Mouse (Mus musculus): ENCODE data around the gene Ankrd40.

Gene Ankrd40

DNA sequence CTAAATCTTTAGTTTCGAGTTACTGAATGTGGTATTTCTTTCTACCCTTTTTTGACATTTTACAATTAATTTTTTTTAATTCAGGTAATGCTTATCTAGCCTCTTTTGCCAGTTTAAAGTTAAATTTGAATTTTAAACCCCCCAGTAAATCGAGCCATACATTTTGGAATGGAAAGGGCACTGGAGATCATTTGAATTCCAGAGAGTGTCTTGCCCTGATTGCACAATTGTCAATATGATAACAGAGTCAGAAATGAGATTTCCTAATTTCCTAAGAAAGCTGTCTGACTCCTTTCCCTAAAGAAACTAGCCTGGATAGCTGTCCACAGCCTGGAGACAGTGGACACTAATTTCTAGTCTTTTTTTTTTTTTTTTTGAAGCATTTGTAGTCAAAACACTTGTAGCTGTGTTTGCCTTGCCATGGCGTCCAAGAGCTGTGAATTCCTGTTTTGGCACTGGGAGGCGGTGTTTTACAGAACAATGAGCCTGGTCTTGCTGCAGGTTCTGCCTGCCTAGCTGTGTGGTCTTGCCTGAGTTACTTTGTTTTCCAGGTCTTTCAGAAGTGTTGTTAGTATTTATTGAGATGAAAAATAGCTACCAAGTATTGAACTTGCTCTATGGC is 1.6 kb downstream of the Ankrd40 start:
- Histone ChIP-seq H3K27me3 (ENCODE audit: insufficient read depth, low read length) (no peaks in the 10 kb centered on the region), H3K36me3 (ENCODE audit: insufficient read depth, low read length) (peaks cover 11% of the 10 kb centered on the region), H3K4me3 (replicated peaks; ENCODE audit: low read length) (peak overlapping the region; percentile 88), H3K9me3 (ENCODE audit: low read length) (no peaks in the 10 kb centered on the region), H3K4me1 (replicated peaks; ENCODE audit: low read depth, low read length) (peaks cover 36% of the 10 kb centered on the region)
- TF ChIP-seq POU5F1 (IDR thresholded peaks at IDR 0.05; ENCODE audit: borderline replicate concordance, low read length): no peak
- peak; percentile 13; the same call in 1 of the 2 replicates for TF ChIP-seq CTCF (conservative IDR thresholded peaks at IDR 0.05; ENCODE audit: low read length)
- TF ChIP-seq NANOG (IDR thresholded peaks at IDR 0.05; ENCODE audit: borderline replicate concordance, low read length): no peak

- H3K36me3 ChIP-seq (ENCODE audit: insufficient read depth, low read length): peaks cover 18% of the 10 kb centered on the region
- H3K9me3 ChIP-seq (ENCODE audit: low read length): no peaks in the 10 kb centered on the region
- peaks cover 38% of the 10 kb centered on the region for H3K4me1 ChIP-seq (replicated peaks; ENCODE audit: low read depth, low read length)
- H3K27me3 ChIP-seq (ENCODE audit: insufficient read depth, low read length): no peaks in the 10 kb centered on the region
- no peak for TF ChIP-seq POU5F1 (IDR thresholded peaks at IDR 0.05; ENCODE audit: borderline replicate concordance, low read length)
- TF ChIP-seq NANOG (IDR thresholded peaks at IDR 0.05; ENCODE audit: borderline replicate concordance, low read length): no peak
- TF ChIP-seq CTCF (conservative IDR thresholded peaks at IDR 0.05; ENCODE audit: low read length): no peak
- H3K4me3 ChIP-seq (replicated peaks; ENCODE audit: low read length): no peak overlapping the region
Observed at GRCm38 (mm10) chr11:94330211-94330610, 2.4 kb downstream of the Ankrd40 start.

- Histone ChIP-seq H3K4me1 (replicated peaks; ENCODE audit: low read depth, low read length) (peaks cover 26% of the 10 kb centered on the region), H3K27me3 (ENCODE audit: insufficient read depth, low read length) (no peaks in the 10 kb centered on the region), H3K9me3 (ENCODE audit: low read length) (no peaks in the 10 kb centered on the region), H3K36me3 (ENCODE audit: insufficient read depth, low read length) (peaks cover 35% of the 10 kb centered on the region), H3K4me3 (replicated peaks; ENCODE audit: low read length) (no peak overlapping the region)
- TF ChIP-seq POU5F1 (IDR thresholded peaks at IDR 0.05; ENCODE audit: borderline replicate concordance, low read length): no peak
- TF ChIP-seq CTCF (conservative IDR thresholded peaks at IDR 0.05; ENCODE audit: low read length): no peak
- no peak for TF ChIP-seq NANOG (IDR thresholded peaks at IDR 0.05; ENCODE audit: borderline replicate concordance, low read length)
Observed at GRCm38 (mm10) chr11:94332726-94333125, 4.9 kb downstream of the Ankrd40 start.

- TF ChIP-seq CTCF (conservative IDR thresholded peaks at IDR 0.05; ENCODE audit: low read length): no peak
- TF ChIP-seq NANOG (IDR thresholded peaks at IDR 0.05; ENCODE audit: borderline replicate concordance, low read length): no peak
- no peak for TF ChIP-seq POU5F1 (IDR thresholded peaks at IDR 0.05; ENCODE audit: borderline replicate concordance, low read length)
Observed at GRCm38 (mm10) chr11:94334386-94334968, 6.7 kb downstream of the Ankrd40 start.

DNA sequence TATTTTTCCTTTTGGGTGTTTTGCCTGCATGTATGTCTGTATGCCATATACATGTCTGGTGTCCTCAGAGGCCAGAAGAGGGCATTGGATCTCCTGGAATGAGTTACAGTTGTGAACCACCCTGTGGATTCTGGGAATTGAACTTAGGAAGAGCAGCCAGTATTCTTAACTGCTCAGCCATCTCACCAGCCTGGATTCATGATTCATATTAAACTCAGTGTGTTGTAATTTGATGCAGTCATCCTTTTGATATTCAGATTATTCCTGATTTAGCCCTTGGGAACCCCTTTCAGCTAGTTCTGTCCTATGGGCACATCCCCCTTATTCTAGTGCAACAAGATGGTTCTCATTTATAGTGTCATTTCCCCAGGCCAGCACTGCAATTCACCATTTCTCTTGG is 8.8 kb downstream of the Ankrd40 start:
- Histone ChIP-seq H3K36me3 (ENCODE audit: insufficient read depth, low read length) (peaks cover 54% of the 10 kb centered on the region), H3K9me3 (ENCODE audit: low read length) (no peaks in the 10 kb centered on the region), H3K4me1 (replicated peaks; ENCODE audit: low read depth, low read length) (peaks cover 9% of the 10 kb centered on the region), H3K4me3 (replicated peaks; ENCODE audit: low read length) (no peak overlapping the region), H3K27me3 (ENCODE audit: insufficient read depth, low read length) (no peaks in the 10 kb centered on the region)
- no peak for TF ChIP-seq POU5F1 (IDR thresholded peaks at IDR 0.05; ENCODE audit: borderline replicate concordance, low read length)
- TF ChIP-seq NANOG (IDR thresholded peaks at IDR 0.05; ENCODE audit: borderline replicate concordance, low read length): no peak
- TF ChIP-seq CTCF (conservative IDR thresholded peaks at IDR 0.05; ENCODE audit: low read length): no peak

More at GRCm38 (mm10) chr11:94334386-94334968, 6.7 kb downstream of the Ankrd40 start:
- no peaks in the 10 kb centered on the region for H3K9me3 ChIP-seq (ENCODE audit: low read length)
- H3K4me1 ChIP-seq (replicated peaks; ENCODE audit: low read depth, low read length): peaks cover 16% of the 10 kb centered on the region
- peaks cover 53% of the 10 kb centered on the region for H3K36me3 ChIP-seq (ENCODE audit: insufficient read depth, low read length)
- H3K4me3 ChIP-seq (replicated peaks; ENCODE audit: low read length): no peak overlapping the region
- no peaks in the 10 kb centered on the region for H3K27me3 ChIP-seq (ENCODE audit: insufficient read depth, low read length)

GRCm38 (mm10) chr11:94338347-94338746 is 10.5 kb downstream of the Ankrd40 start:
- Histone ChIP-seq H3K9me3 (ENCODE audit: low read length) (no peaks in the 10 kb centered on the region), H3K27me3 (ENCODE audit: insufficient read depth, low read length) (no peaks in the 10 kb centered on the region), H3K36me3 (ENCODE audit: insufficient read depth, low read length) (peaks cover 54% of the 10 kb centered on the region), H3K4me1 (replicated peaks; ENCODE audit: low read depth, low read length) (peaks cover 15% of the 10 kb centered on the region), H3K4me3 (replicated peaks; ENCODE audit: low read length) (no peak overlapping the region)
- TF ChIP-seq NANOG (IDR thresholded peaks at IDR 0.05; ENCODE audit: borderline replicate concordance, low read length): no peak
- no peak for TF ChIP-seq CTCF (conservative IDR thresholded peaks at IDR 0.05; ENCODE audit: low read length)
- no peak for TF ChIP-seq POU5F1 (IDR thresholded peaks at IDR 0.05; ENCODE audit: borderline replicate concordance, low read length)

GRCm38 (mm10) chr11:94339732-94340585 is 12.2 kb downstream of the Ankrd40 start:
- TF ChIP-seq POU5F1 (IDR thresholded peaks at IDR 0.05; ENCODE audit: borderline replicate concordance, low read length): no peak
- TF ChIP-seq CTCF (conservative IDR thresholded peaks at IDR 0.05; ENCODE audit: low read length): peak; percentile 40
- no peak for TF ChIP-seq NANOG (IDR thresholded peaks at IDR 0.05; ENCODE audit: borderline replicate concordance, low read length)
- Histone ChIP-seq H3K9me3 (ENCODE audit: low read length) (no peaks in the 10 kb centered on the region), H3K36me3 (ENCODE audit: insufficient read depth, low read length) (peaks cover 42% of the 10 kb centered on the region), H3K27me3 (ENCODE audit: insufficient read depth, low read length) (no peaks in the 10 kb centered on the region; the same call in 1 of the 2 replicates), H3K4me3 (replicated peaks; ENCODE audit: low read length) (no peak overlapping the region), H3K4me1 (replicated peaks; ENCODE audit: low read depth, low read length) (peaks cover 21% of the 10 kb centered on the region)
